In the genomic region with DNA sequence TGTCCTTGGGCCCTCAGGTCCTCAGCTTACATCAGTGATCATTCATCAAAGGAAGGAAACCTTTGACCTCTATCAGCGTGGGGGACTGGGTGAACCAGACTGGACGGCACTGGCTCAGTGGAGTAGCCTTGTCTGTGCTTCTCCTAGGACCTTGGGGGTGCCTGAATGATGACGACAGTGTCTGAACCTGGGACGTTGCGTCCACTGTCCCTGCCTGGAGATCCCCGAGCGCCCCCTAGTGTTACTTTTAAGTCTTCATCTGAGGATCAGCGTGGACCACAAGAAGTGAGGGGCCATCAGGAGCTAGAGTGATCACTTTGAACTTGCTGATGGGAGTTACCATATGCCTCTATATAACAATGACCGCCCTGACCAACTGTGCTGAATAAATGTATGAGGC, we compare ENCODE assay signal across 8 mouse cellular contexts. TPM values are rescaled to one million over a fixed set of nuclear protein-coding genes. Genes with fewer than 3 reads are reported as not detected.
DNase-seq lines count a peak whose midpoint lies in the region; ATAC-seq lines count a peak whose summit lies in the region.

No protein-coding gene starts in this region.

- intact Hi-C loops in heart, postnatal 10 days (cut with DNase I) = loop anchor here (1.0 kb wide), 1 partner anchor 39 kb away; no protein-coding TSS in a partner anchor

- peak; percentile 58; the same call in 1 of the 2 replicates for ATAC-seq in megakaryocyte-erythroid progenitor cell, adult 5-6 weeks (replicated peaks; ENCODE audit: low FRiP score, low TSS enrichment, poor library complexity, severe bottlenecking)

- DNase-seq in layer of hippocampus, adult 11-12 months (ENCODE audit: low spot score) = peak; percentile 43
- DNase-seq in layer of hippocampus, adult 9-10 months (ENCODE audit: low spot score) = no peak
- DNase-seq in ES-CJ7 (ENCODE audit: low read depth, low spot score) = peak; percentile 85
- DNase-seq in adrenal gland, postnatal 36 days = peak; percentile 68 to 76
- DNase-seq in heart, postnatal 10 days = peak; percentile 58 to 76
- no peak for DNase-seq in frontal cortex, postnatal 36 days (ENCODE audit: low spot score in 2 of 2)
- no peak for DNase-seq in ovary, postnatal 36 days (ENCODE audit: low spot score)

RNA-seq across cellular contexts. Expression of a gene that starts 19.4 kb away (rescaled TPM):
- under 1 TPM; 0.10 to 0.17 TPM for total RNA-seq in adrenal gland, postnatal 36 days (2021)
- not detected for total RNA-seq in heart, postnatal 10 days (2021)
- total RNA-seq in megakaryocyte-erythroid progenitor cell, adult 5-6 weeks (2014; fragmentation: Nextera tagmentation) = not detected in 2 replicates
- total RNA-seq in megakaryocyte-erythroid progenitor cell, adult 5-6 weeks (2017) = not detected in 2 replicates

Comparison
In these comparisons a context has a peak if more than half of its experiments do, and no peak if none do; other contexts are left out.
1. DNase-seq: peak in layer of hippocampus, adult 11-12 months (single experiment), ES-CJ7 (single experiment), adrenal gland, postnatal 36 days (2 of 2) and heart, postnatal 10 days (2 of 2); none in layer of hippocampus, adult 9-10 months (single experiment), frontal cortex, postnatal 36 days (0 of 2) and ovary, postnatal 36 days (single experiment).